16 mouse cellular contexts compared by ENCODE assay signal in the genomic region with DNA sequence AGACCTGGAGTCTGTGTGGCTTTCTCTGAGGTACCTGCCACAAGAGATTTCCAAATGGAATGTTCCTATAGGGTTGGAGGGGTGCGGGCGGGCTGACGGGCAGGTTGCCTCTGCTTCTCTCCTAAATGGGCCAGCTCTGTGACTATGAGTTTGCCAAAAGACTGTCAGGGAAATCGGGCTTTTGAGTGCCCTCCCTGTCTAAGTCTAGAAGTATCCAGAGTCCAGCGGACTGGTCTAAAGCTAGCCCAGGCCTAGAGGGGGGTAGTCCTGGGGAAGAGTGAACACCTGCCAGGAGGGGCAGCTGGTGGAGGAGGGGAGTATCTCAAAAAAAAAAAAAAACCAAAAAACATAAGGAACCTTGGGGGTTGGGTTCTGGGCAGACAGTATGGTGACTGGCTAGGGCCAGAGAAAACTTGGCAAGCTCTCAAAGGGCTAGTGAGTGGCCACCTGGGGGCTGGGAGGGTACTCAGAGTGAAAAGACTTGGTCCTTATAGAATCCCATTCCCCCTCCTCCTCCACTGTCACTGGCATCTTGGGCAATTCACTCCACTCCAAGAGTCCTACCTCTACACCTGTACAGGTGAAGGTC. TPM values are rescaled to one million over a fixed set of nuclear protein-coding genes. Genes with fewer than 3 reads are reported as not detected.
"Had no signal": no experiment of that assay in that cellular context is flagged by ENCODE, and none has a peak within 500 bp of the region (broad histone marks: within the 10 kb centered on the region; RNA-seq: fewer than 3 reads in every experiment).

No protein-coding gene starts in this region.

- H3K4me1 ChIP-seq: liver, embryonic 13.5 days; stomach, embryonic 15.5 days had no signal

- H3K9me3 ChIP-seq: liver, embryonic 13.5 days; neural tube, embryonic 13.5 days; stomach, embryonic 15.5 days had no signal

- DNase-seq: kidney, postnatal 25 days; liver, embryonic 13.5 days; lung, adult 2 months; lung, postnatal 14 days; lung, postnatal 4 days; midbrain, embryonic 14.5 days; retina, postnatal 1 day; right cerebral cortex, postnatal 25 days; spleen, adult 18-20 months; thymus, postnatal 25 days had no signal

- H3K27me3 ChIP-seq: liver, embryonic 13.5 days; neural tube, embryonic 13.5 days; stomach, embryonic 15.5 days had no signal

- H3K9ac ChIP-seq: liver, embryonic 13.5 days; neural tube, embryonic 13.5 days; stomach, embryonic 15.5 days had no signal

- H3K36me3 ChIP-seq: liver, embryonic 13.5 days; stomach, embryonic 15.5 days had no signal

- H3K27ac ChIP-seq: kidney, postnatal 0 days; liver, embryonic 13.5 days; stomach, embryonic 15.5 days had no signal

- H3K4me2 ChIP-seq: liver, embryonic 13.5 days; midbrain, embryonic 11.5 days; neural tube, embryonic 13.5 days; stomach, embryonic 15.5 days had no signal

- H3K4me3 ChIP-seq: liver, embryonic 13.5 days; myocyte; neural tube, embryonic 13.5 days; stomach, embryonic 15.5 days had no signal

RNA-seq across cellular contexts. Expression of gene Timp3, which starts 18.5 kb away (rescaled TPM):
- total RNA-seq: monocyte, adult 5-6 weeks had no signal
